Mouse (Mus musculus): ENCODE data around the gene Rpl3.

- TF ChIP-seq HCFC1 (IDR thresholded peaks at IDR 0.05; ENCODE audit: borderline replicate concordance, insufficient read depth, low read length) (no peak), CHD2 (IDR thresholded peaks at IDR 0.05; ENCODE audit: low read depth, low read length) (no peak), ZC3H11A (IDR thresholded peaks at IDR 0.05; ENCODE audit: borderline replicate concordance, low read depth, low read length) (no peak), MAFK (IDR thresholded peaks at IDR 0.05; ENCODE audit: insufficient read depth, low read depth, low read length) (no peak), ZNF384 (IDR thresholded peaks at IDR 0.05; ENCODE audit: low read depth, low read length) (no peak)
These were observed 43.7 kb downstream of the Rpl3 start for GRCm38 (mm10) chr15:80047973-80048372.
